Mouse (Mus musculus) spleen, adult 18-20 months (tissue): ENCODE measurements around the gene Pitpna.
A peak's percentile ranks its signal among the peaks of the same experiment; 100 is the strongest.
"Not testable (repeated sequence)": the region's sequence is repeated elsewhere in the genome, so short reads cannot be mapped to it uniquely, and the experiment has no call there.

Experiments used
- DNase-seq, 2 experiments: peaks; one replicate each; pipeline ENCODE4 v3.0.0; 2022; ENCODE audit warnings: mixed read lengths in 2 of 2

Gene Pitpna

DNA sequence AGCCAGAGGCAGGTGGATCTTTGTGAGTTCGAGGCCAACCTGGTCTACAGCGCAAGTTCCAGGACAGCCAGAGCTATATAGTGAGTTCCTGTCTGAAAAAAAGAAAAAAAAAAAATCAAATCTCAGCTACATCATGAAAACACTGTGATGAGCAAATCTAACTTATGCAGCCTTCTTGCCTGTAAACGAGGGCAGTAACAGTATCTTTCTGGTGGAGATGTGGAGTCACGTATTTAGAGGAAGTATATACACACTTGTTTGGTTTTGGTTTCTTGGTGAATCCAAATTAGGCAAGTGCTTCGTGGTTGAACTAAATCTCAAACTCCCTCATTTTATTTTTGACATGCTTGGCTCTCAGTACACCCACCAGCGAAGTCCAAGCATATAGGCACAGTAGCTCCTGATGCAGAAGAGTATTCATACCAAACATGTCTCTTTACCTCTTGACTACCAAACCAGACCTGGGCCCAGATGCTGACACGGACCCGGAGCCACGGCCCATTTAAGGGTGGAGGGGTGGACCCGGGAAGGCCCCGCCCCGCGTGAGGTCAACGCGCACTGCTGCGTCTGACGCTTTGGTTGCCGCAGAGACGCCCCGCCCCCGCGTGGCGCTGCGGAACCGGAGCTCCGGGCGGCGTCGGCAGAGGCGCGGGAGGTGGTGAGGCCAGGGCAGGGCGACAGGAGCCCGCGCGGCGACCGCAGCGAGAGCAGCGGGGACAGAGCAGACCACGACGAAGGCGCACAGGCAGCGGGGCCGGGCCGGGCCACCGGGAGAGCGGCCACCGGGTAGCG, at the start of gene Pitpna:
Gene Pitpna (plus strand): TSS at position 605 of the 792 bp plus-strand sequence.
- peak; percentile 95 to 97 for DNase-seq

DNA sequence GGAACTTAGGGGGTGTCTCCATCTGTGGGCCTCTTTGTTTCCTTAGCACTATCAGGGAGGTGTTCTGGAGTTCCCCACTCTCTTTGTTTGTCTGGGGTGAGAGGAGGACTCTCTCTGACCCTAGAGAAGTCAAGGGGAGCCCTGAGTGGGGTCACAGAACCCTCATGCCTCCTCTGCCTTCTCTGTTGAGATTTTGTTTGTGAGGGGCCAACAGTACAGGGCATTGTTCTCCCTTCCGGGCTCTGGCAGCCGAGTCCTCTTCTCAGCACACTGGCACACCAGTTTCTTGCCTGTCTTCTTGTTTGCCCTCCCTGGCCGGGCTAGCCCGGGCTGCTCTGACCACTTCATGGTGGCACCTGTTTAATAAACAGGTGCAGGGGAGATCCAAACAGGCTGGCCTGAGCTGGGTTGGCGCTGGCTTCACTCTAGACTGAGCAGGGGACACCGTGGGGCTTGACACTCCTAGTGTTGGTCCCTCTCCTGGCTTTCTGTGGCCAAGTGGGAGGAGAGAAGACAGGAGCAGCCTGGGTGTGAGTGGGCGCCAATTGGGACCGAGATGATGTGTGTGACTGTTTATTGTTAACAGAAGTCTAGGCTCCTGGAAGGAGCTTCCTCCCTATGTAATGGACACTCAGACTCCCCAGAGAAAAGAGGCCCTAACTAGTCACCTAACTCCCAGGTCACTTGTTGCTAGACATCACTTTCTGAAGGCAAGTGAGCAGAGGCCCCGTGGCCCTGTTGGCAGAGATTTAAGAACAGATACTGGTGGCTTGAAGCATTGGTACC, 49.5 kb upstream of the Pitpna start:
- DNase-seq = no peak

DNA sequence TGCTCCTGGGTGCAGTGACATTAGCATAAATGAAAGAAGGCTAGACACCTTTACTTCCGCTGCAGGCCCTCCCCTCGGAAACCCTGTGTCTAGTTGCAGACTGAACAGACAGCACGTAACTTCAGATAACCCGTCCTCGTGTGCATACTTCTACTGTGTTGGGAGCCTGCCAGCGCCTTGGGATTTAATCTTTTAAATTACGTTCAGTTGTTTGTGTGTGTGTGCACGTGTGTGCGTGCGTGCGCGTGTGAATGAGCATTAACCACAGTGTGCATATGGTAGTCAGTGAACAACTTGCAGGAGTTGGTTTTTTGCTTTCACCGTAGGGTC, 49.0 kb upstream of the Pitpna start:
- DNase-seq = no peak

DNA sequence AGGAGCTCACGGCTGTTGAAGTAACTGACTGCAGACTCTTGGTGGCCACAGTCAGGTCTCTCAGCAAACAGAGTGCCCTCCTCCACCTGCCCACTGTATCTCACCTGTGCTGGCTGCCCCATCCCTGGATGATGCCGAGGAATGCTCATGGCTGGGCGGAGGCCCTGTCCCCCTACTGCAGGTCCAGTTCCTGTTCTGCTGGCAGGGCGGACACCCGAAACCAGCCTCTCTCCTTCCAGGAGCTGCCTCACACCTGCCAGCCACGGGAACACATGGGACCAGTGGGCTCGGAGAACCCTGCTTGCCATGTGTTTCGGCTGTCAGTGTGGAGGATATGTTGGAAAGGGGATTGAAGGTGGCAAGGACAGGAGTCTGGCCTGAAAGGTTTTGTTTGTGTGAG, 47.7 kb upstream of the Pitpna start:
- no peak for DNase-seq

DNA sequence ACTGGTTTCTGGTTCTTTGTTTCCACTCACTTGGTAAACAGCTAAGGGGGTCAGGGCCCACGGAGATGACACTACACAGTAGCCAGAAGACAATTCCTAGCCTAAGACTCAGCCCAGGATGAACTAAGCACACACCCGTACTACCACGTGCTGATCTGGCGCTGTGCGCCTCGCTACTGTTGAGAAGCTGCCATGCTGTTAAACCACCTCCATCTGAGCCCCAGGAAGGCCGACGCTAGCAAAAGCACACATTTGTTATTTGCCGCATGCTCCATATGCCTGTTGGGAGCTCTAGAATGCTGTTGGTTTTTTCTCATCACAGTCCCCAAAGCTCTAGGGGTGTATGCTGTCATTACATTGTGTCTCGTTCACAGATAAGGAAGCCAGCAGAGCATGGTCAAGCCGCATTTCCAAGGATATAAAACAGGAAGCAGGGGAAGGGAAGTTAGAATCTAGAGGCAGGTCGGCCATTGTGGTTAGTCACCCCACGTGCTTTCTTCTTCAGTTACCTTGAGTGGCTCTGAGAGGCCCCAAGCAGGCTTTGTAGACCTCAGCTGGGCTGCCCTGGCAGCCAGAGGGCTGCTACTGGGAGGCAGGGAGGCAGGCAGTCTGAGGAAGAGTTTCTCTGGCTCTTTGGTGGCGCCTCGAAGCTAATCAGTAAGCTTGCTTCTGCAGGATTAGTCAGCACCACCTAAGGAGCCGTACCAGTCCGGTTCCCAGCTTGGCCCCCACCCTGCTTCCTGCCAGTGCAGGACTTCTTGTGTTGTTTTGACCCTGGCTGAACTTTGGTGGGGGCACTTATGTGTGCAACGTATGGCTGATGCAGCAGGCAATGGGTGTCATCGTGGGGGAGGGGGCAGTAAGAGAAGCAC, 47.0 kb upstream of the Pitpna start:
- DNase-seq = no peak

DNA sequence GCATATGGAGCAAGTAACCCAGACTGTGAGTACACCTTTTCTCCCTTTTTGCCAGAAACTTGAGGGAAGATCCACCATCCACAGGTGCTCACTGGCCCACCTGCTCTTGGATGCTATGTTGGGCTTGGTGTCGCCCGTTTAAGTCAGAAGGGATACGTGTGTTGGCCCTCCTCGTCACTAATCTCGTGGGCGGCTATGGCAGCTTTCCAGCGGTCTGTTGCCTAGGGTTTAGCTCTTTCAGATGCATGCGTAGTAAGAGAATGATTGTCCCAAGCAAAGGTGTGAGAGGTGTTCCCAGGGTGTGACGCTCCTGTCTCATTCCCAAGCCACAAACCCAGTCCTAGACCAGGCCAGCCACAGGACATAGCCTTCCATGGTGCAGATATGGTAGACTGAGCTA, 43.2 kb upstream of the Pitpna start:
- no peak for DNase-seq

DNA sequence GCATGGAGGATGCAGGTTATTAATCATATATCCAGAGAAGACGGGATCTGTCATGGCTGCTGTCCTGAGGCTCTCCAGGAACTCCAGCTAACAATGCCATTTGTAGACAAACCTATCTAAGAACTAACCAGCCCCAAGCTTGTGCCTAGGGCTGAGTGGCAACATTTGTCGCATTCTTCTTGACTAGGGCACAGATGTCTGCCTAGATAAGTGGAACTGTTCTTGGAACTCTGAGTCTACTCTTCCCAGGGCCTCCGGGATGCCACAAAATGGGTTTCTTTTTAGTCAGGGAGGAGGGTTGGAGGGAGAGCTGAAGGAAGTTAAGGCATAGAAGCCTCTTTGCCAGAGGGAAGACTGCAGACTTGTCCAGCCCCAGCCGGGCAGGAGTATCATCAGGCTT, 41.8 kb upstream of the Pitpna start:
- no peak for DNase-seq

DNA sequence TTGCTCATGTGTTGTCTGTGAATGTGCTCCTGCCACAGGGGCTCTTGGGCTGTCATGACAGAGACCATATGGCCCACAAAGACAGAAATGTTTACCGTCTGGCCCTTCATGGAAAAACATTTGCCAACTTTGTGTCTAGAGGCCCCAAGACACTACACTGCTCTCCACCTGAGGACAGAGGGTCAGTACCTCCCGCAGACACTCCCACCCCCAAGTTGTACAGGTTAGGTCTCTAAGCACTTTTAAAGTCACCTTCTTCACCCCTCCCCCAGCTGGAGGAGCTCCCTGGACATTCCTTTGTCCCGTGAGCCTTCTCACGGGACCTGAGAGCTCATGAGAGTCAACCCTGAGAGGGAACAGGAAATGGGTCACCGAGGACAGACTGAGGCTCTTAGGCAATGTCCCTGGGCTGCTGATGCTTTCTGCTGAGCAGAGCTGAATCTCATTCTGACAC, 38.2 kb upstream of the Pitpna start:
- DNase-seq = no peak

DNA sequence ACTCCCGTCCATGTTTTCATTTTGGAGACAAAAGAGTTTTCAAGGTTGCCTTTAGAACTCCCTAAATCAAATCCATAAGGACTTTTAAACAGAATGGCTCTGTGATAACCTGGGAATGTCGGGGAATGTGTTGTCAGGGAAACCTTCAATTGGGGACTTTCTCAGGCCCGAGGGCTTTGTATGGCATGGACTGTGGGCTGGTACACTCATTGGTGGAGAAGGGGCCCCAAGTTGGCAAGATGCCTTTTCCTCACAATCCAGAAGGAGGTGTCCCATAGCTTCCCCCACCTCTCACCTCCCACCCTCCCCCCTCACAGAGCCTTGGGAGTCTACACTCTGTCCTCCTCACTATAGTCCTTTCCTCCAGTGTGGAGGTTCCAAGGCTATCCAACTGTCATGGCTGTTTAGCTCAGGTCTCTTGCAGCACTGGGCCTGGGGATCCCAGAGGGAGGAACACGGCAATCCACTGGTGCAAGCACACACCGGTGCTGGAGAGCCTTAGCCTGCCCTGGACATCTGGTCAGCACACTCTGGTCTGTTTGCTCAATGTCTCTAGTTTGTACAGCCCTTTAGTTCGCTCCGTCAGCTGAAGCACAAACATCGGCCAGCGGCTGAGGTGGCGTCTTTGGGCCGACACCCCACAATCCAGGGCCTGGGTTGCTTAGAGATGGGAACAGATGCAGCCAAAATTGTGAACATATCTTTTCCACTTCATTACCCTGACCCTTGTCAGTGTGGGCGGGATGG, 37.5 kb upstream of the Pitpna start:
- no peak for DNase-seq

DNA sequence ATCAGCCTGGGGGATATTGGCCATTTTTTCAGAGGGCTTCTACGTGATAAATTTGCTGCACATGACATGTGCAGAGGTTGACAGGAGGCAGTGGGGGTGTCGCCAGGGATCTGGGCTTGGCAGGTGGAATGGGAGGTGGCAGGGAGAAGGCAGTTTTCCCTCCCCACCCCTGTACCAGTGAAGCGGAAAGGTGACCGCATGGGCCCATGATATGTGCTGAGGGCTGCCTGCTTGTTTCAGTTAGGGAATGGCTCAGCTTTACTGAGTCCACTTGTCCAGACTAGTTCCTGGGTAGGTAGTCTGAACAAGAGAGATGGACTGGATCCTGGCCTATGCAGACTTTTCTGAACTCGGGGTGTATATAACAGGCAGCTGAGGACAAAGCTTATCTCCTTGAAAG, 36.6 kb upstream of the Pitpna start:
- DNase-seq = no peak

DNA sequence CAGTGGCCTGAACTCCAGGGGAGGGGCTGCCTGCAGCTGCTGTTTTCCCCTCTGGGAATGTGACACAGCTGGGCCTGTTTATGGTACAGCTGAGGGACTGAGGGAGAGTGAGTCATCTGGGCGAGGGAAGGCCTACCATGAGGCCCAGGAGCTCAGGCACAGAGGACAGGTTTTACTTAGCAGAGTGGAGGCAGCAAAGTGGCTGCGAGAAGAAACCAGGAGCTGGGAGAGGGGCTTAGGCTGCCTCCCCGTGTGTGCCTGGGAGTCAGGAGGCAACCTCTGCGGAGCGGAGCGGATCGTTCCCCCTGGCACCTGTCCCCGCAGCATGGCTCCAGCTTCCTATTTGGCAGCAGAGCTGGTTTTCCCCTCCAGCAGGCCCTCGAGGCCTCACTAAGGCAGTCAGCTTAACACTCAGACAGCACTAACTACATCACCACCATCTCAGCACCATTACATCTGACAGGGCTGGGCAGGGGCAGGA, 35.9 kb upstream of the Pitpna start:
- DNase-seq = no peak

DNA sequence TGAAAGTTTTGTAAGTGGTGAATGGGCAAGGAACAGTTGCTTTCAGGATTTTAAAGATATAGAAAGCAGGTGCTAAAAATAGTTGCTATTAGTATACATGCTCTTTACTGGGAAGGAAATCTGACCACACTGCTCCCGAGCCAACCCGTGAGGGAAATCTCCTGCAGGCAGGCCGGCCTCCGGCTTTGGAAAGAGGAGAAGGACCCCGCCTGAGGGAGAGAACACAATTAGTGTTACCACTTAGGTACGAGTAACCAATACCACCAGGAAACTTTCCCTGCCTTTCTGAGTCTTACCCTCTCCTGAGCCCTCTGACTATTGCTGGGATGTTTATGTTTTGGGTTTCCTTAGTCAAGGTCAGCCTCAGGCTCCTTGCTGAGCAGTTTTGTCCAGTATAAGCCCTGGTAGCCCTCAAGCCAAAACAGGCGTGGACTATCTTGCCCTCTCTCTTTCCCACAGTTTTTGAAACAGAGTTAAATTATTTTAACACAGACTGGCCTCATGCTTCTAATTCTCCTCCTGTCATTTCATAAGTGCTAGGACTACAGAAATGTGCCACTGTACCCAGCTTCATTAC, 34.9 kb upstream of the Pitpna start:
- DNase-seq = no peak

DNA sequence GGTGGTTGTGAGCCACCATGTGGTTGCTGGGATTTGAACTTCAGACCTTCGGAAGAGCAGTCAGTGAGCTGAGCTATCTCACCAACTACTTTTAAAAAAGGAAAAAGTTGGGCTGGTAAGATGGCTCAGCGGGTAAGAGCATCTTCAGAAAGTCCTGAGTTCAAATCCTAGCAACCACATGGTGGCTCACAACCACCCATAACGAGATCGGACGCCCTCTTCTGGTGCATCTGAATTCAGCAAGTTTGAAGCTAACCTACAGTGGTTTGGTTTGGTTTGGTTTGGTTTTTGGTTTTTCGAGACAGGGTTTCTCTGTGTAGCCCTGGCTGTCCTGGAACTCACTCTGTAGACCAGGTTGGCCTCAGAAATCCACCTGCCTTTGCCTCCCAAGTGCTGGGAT, 31.9 kb upstream of the Pitpna start:
- DNase-seq = not testable (repeated sequence)

DNA sequence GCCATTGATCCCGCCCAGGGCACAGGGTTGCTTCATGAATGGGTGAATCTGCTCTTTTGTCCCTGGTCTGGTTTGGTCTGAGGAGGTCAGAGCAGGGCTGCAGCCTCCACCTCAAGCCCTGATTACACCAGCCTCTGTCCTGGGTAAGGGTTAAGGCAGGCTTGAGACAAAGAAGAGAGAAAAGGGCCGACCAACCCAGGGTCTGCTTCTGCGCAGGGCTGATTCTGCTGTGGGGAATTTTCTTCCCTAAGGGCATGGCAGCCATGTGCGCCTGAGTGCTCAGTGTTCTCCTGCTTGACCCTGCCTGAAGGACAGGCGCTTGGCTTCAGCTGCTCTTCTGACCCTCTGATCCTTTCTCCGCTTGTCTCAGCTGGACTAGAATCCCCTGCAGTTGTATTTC, 30.8 kb upstream of the Pitpna start:
- no peak for DNase-seq

DNA sequence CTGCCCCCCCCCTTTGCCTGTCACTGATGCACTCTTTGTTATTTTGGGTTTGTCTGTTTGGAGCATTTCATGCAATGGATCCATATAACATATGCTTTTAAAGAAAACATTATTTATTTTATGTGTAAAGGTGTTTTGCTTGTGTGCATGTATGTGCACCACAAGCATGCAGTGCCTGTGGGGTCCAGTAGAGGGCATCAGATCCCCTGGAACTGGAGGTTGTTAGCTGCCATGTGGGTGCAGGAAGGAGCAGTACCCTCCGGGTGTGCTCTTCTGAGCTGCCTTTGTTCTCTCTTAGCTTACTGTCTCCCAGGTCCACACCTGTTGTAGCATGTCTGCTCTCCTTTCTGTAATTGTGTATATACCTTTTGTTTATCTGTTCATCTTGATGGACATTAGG, 29.8 kb upstream of the Pitpna start:
- no peak for DNase-seq

DNA sequence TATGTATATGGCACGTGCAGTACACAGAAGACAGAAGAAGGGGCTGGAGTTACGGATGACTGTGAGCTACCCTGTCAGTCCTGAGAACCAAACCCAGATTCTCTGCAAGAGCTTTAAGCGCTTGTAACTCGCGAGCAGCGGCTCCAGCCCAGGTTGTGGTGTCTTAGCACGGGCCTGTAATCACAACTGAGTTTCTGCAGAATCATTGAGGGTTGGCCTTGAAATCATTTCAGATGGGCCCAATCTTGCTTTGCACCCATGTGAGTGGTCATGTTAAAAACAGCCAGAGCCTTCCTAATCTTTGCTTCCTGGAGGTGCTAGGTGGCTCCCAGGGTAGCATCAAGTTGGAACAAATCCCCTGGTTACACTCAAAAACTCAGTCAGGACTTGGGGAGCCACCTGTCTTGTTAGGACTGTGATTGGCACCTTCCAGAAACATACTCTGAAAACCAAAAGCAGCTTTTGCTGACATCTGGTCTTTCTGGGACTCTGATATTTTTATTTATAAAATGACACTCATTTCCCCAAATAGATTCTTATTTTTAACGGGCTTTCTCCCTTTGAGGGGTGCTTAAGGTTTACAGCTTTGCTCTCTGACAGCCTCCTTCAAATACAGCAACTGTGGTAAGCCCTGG, 27.9 kb upstream of the Pitpna start:
- no peak for DNase-seq

DNA sequence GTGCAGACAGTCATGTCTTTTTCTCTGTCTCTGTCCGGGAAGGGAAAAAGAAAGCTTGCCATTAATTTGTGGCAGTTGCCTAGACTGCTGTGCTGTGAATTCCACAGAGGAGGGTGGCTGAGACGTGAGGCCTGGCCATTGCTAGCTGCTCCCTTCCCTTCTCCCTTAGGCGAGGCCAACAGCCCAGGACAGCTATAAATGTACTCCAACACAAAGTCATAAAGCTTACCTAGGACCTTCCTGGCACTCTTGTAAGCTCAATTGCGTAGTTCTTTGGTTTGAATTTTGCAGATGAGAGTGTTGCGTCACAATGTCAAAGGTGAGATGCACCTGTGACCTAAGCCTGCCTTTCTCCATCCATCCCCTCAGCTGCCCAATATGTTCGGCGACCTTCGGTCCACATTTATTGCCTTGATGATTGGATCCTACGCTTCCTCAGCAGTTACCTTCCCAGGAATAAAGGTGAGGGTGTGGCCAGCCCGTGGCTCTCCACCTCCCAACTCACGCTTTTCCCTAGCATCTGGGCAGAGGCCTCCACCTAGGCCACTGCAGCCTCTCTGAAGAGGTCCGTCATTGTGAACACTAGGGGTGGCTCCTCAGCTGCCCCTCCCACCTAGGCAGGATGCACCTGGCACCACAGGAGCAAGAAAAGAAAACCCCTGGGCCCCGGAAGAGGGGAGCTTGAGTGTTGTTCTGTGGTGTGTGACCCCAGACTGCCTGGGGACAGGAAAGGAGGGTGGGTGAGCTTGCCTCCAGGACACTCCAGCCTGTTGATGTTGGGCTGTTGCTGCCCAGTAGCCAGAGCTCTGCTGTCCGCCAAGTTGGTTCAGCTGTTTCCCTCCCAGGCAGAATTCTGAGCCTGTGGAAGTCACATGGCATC, 27.1 kb upstream of the Pitpna start:
- DNase-seq = peak; percentile 56 to 64

DNA sequence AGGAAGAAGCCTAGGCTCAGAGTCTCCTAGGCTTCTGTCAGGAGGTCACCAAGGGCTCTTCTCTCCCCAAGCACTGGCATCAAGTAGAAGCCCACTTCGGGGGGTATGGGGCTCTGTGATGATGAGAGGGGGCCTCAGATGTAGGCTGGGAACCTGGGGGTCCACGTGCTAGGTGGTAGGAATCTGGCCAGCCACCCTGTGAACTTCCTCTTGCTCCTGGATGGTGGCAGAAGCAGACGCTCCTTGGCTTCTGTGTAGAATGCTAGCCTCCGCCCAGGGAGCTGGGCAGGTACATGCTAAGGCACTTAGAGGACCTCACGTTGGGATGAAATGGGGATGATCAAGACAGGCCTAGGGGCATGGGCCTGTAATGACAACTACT, 26.5 kb upstream of the Pitpna start:
- DNase-seq = no peak

DNA sequence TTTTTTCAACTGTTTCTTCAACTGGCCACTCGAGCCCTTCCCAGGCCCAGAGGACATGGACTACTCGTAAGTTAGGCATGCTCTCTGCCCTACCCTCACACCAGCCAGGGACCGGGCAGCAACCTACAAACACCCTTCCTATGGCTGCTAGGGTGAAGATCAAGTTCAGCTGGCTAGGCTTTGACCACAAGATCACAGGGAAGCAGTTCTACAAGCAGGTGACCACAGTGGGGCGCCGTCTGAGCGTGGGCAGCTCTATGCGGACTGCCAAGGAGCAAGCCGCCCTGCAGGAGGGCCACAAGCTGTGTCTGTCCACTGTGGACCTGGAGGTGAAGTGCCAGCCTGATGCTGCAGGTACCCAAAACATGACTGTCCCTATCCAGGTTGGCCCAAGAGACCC, 25.1 kb upstream of the Pitpna start:
- DNase-seq = no peak

DNA sequence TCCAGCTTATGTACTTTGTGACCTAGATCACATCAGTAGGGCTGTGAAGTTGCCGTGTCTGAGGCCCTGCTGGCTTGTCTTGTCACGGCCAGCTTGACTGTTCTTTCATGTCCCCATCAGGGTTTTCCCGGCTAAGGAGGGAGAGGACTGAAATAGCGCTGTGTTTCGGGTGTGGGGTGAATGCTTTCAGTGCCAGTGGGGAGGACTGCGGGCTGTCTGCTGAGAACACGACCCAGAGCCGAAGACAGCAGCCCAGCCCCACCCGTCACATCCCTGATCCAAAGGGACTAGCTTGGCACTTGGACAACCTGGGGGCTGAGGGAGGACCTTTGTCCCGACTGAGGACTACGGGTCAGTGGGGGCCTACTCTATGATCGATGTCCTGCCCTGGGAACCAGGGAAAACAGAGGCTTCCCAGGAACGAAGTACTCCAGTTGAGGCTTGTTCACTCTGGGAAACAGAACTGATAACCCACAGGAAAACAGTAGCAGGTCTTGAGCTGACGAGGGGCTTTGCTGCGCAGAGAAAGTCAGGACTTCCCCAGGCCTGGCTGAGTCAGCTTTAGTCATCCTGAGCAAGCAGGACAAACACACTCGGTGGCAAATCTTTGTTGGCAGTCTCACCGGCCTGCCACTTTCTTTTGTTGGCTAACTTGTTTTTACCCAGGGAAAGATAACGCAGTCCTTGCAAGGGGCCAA, 23.9 kb upstream of the Pitpna start:
- DNase-seq = no peak
